Mouse (Mus musculus) intestine, postnatal 0 days (tissue): ENCODE measurements around the gene Zfp992. TPM values are rescaled to one million over a fixed set of nuclear protein-coding genes. Genes with fewer than 3 reads are reported as not detected.
"Not testable (repeated sequence)": the region's sequence is repeated elsewhere in the genome, so short reads cannot be mapped to it uniquely, and the experiment has no call there.

Experiments
- ATAC-seq: fragments of 200-750 bp; cut with Nextera tagmentation; 2 replicates; pipeline ENCODE4 v1.8.0; 2017; ENCODE audit warnings: mild to moderate bottlenecking, moderate TSS enrichment, moderate library complexity
- H3K27ac ChIP-seq: fragments of 300-500 bp; sonication (generic); 2 replicates; pipeline ENCODE4 v1.5.1; 2014; ENCODE audit warnings: mild to moderate bottlenecking, low read depth, low read length, moderate library complexity
- H3K27me3 ChIP-seq: fragments of 300-500 bp; sonication (generic); replicated peaks from 2 replicates; pipeline ENCODE4 v1.6.1; 2014; ENCODE audit warnings: low read length, mixed read lengths; ENCODE audit not compliant: control insufficient read depth, insufficient read depth
- H3K36me3 ChIP-seq: fragments of 300-500 bp; sonication (generic); 2 replicates; pipeline ENCODE4 v1.6.1; 2014; ENCODE audit warnings: mild to moderate bottlenecking, moderate library complexity; ENCODE audit not compliant: control insufficient read depth, insufficient read depth
- H3K4me1 ChIP-seq: fragments of 300-500 bp; sonication (generic); replicated peaks from 2 replicates; pipeline ENCODE4 v1.6.1; 2014; ENCODE audit warnings: antibody characterized with exemption, low read length, mixed read lengths; ENCODE audit not compliant: control insufficient read depth, insufficient read depth
- H3K4me2 ChIP-seq: fragments of 300-500 bp; sonication (generic); replicated peaks from 2 replicates; pipeline ENCODE4 v1.6.1; 2014; ENCODE audit warnings: low read depth, mild to moderate bottlenecking, moderate library complexity
- H3K4me3 ChIP-seq: fragments of 300-500 bp; sonication (generic); 2 replicates; pipeline ENCODE4 v1.5.1; 2014; ENCODE audit warnings: low read depth, low read length
- H3K9ac ChIP-seq: fragments of 300-500 bp; sonication (generic); 2 replicates; pipeline ENCODE4 v1.6.1; 2014; ENCODE audit warnings: mild to moderate bottlenecking, low read depth, low read length
- H3K9me3 ChIP-seq: fragments of 300-500 bp; sonication (generic); 2 replicates; pipeline ENCODE4 v1.6.1; 2016; ENCODE audit warnings: mixed run types; ENCODE audit not compliant: control insufficient read depth
- WGBS: fragments of 180-500 bp; shearing (Covaris S2); extraction: QIAGEN DNeasy Blood & Tissue Kit; methylation state at CpG from one replicate; pipeline ENCODE4 v1.1.7; 2014; 5-methylcytosine and 5-hydroxymethylcytosine counted together
- polyA plus RNA-seq: library from polyadenylated mRNA; unstranded; fragments of >200 nt; fragmentation: Nextera tagmentation; extraction: Ambion mirVana; gene quantifications from 2 replicates; pipeline ENCODE4 v1.2.1, GENCODE M21; 2015

Gene Zfp992
- polyA plus RNA-seq, result 4.3 and 4.8 TPM in 2 replicates

- H3K4me2 ChIP-seq, ATAC-seq, H3K27ac ChIP-seq, H3K36me3 ChIP-seq, H3K4me3 ChIP-seq, H3K4me1 ChIP-seq, H3K9ac ChIP-seq, H3K27me3 ChIP-seq: not testable (repeated sequence)
- H3K9me3 ChIP-seq, result peaks cover 27% of the 10 kb centered on the region
- WGBS, result 91% methylated on average over 2 of the region's 2 CpGs
Measured at GRCm38 (mm10) chr4:146448950-146449349, at the start of gene Zfp992. Gene Zfp992, plus strand, starts transcription at chr4:146449023.

GRCm38 (mm10) chr4:146429467-146429866, 19.4 kb upstream of the Zfp992 start:
- H3K4me1 ChIP-seq, H3K4me2 ChIP-seq, H3K27me3 ChIP-seq, H3K36me3 ChIP-seq, H3K9me3 ChIP-seq, H3K4me3 ChIP-seq, H3K9ac ChIP-seq, H3K27ac ChIP-seq, ATAC-seq: not testable (repeated sequence)
- 2% methylated on average over 1 of the region's 1 CpGs for WGBS

- not testable (repeated sequence) for H3K27ac ChIP-seq, H3K9ac ChIP-seq, H3K36me3 ChIP-seq, H3K9me3 ChIP-seq, H3K4me2 ChIP-seq, H3K4me3 ChIP-seq, H3K27me3 ChIP-seq, ATAC-seq, H3K4me1 ChIP-seq
- WGBS, result 59% methylated on average over 2 of the region's 2 CpGs
Measured at GRCm38 (mm10) chr4:146430876-146431275, 17.9 kb upstream of the Zfp992 start.

GRCm38 (mm10) chr4:146435539-146435938, 13.3 kb upstream of the Zfp992 start:
- not testable (repeated sequence) for H3K4me3 ChIP-seq, H3K9me3 ChIP-seq, H3K27ac ChIP-seq, H3K4me2 ChIP-seq, H3K27me3 ChIP-seq, H3K36me3 ChIP-seq, ATAC-seq, H3K4me1 ChIP-seq, H3K9ac ChIP-seq
- 80% methylated on average over 2 of the region's 2 CpGs for WGBS

GRCm38 (mm10) chr4:146437256-146437655, 11.6 kb upstream of the Zfp992 start:
- not testable (repeated sequence) for H3K9ac ChIP-seq, H3K36me3 ChIP-seq, H3K4me3 ChIP-seq, H3K9me3 ChIP-seq, H3K27me3 ChIP-seq, H3K27ac ChIP-seq, H3K4me2 ChIP-seq, H3K4me1 ChIP-seq, ATAC-seq
- 86% methylated on average over 1 of the region's 2 CpGs for WGBS

- not testable (repeated sequence) for H3K27ac ChIP-seq, H3K9ac ChIP-seq, H3K4me1 ChIP-seq, H3K4me2 ChIP-seq, ATAC-seq, H3K4me3 ChIP-seq, H3K36me3 ChIP-seq, H3K27me3 ChIP-seq
- H3K9me3 ChIP-seq, result peaks cover 22% of the 10 kb centered on the region
Measured at GRCm38 (mm10) chr4:146444345-146444744, 4.5 kb upstream of the Zfp992 start.

GRCm38 (mm10) chr4:146445121-146445520, 3.7 kb upstream of the Zfp992 start:
- H3K9ac ChIP-seq, H3K36me3 ChIP-seq, H3K27ac ChIP-seq, ATAC-seq, H3K4me1 ChIP-seq, H3K4me3 ChIP-seq, H3K27me3 ChIP-seq, H3K4me2 ChIP-seq: not testable (repeated sequence)
- peaks cover 22% of the 10 kb centered on the region for H3K9me3 ChIP-seq

GRCm38 (mm10) chr4:146446135-146446534, 2.7 kb upstream of the Zfp992 start:
- not testable (repeated sequence) for H3K4me1 ChIP-seq, ATAC-seq, H3K36me3 ChIP-seq

GRCm38 (mm10) chr4:146447016-146447415, 1.8 kb upstream of the Zfp992 start:
- H3K4me1 ChIP-seq, H3K4me3 ChIP-seq, H3K4me2 ChIP-seq, H3K36me3 ChIP-seq, ATAC-seq, H3K27me3 ChIP-seq, H3K27ac ChIP-seq, H3K9ac ChIP-seq: not testable (repeated sequence)
- WGBS, result 88% methylated on average over 2 of the region's 2 CpGs
- H3K9me3 ChIP-seq, result peaks cover 22% of the 10 kb centered on the region

More at GRCm38 (mm10) chr4:146446135-146446534, 2.7 kb upstream of the Zfp992 start:
- not testable (repeated sequence) for H3K4me2 ChIP-seq, H3K27ac ChIP-seq, H3K9ac ChIP-seq, H3K4me3 ChIP-seq, H3K27me3 ChIP-seq
- H3K9me3 ChIP-seq, result peaks cover 22% of the 10 kb centered on the region
- WGBS, result 72% methylated on average over 4 of the region's 4 CpGs

- H3K4me2 ChIP-seq, H3K4me1 ChIP-seq, H3K9ac ChIP-seq, H3K4me3 ChIP-seq, H3K36me3 ChIP-seq, H3K27ac ChIP-seq, H3K27me3 ChIP-seq, ATAC-seq: not testable (repeated sequence)
- H3K9me3 ChIP-seq, result peaks cover 30% of the 10 kb centered on the region
- WGBS, result 86% methylated on average over 5 of the region's 5 CpGs
Measured at GRCm38 (mm10) chr4:146449711-146450110, 888 bp downstream of the Zfp992 start.
